Mouse (Mus musculus) layer of hippocampus, adult 2 months (tissue): ENCODE results near the gene Hist1h4h. TPM values are rescaled to one million over a fixed set of nuclear protein-coding genes. Genes with fewer than 3 reads are reported as not detected.
A peak's percentile ranks its signal among the peaks of the same experiment; 100 is the strongest.

ENCODE experiments used
- DNase-seq, 2 experiments: peaks; one replicate each; pipeline ENCODE4 v3.0.0; 2022; ENCODE audit warnings: low spot score in 2 of 2
- H3K27ac ChIP-seq: fragments of 200-600 bp; 2 replicates; pipeline ENCODE4 v1.8.1; 2022
- H3K4me3 ChIP-seq: fragments of 200-600 bp; 2 replicates; pipeline ENCODE4 v1.8.1; 2022; ENCODE audit warnings: mild to moderate bottlenecking
- CTCF ChIP-seq: fragments of 200-600 bp; conservative IDR thresholded peaks from 2 replicates; pipeline ENCODE4 v1.8.1; 2022; ENCODE audit warnings: antibody characterized with exemption, mild to moderate bottlenecking, moderate library complexity
- microRNA-seq, 2 experiments: library from miRNA; unstranded; fragments of <30 nt; microRNA quantifications; one replicate each; pipeline ENCODE4 v1.2.0; 2021
- total RNA-seq, 2 experiments: library from RNA; stranded (reverse); gene quantifications; 2 replicates each; pipeline ENCODE4 v1.2.3; 2021

The Hist1h4h gene
- total RNA-seq, 2 experiments from 2014 or later = 333 to 344 TPM

GRCm38 (mm10) chr13:23576351-23576881, 45.6 kb downstream of the Hist1h4h start:
- Histone ChIP-seq H3K27ac (peak overlapping the region; percentile 84), H3K4me3 (peak overlapping the region; percentile 61)
- no peak for DNase-seq
- TF ChIP-seq CTCF = no peak

DNA sequence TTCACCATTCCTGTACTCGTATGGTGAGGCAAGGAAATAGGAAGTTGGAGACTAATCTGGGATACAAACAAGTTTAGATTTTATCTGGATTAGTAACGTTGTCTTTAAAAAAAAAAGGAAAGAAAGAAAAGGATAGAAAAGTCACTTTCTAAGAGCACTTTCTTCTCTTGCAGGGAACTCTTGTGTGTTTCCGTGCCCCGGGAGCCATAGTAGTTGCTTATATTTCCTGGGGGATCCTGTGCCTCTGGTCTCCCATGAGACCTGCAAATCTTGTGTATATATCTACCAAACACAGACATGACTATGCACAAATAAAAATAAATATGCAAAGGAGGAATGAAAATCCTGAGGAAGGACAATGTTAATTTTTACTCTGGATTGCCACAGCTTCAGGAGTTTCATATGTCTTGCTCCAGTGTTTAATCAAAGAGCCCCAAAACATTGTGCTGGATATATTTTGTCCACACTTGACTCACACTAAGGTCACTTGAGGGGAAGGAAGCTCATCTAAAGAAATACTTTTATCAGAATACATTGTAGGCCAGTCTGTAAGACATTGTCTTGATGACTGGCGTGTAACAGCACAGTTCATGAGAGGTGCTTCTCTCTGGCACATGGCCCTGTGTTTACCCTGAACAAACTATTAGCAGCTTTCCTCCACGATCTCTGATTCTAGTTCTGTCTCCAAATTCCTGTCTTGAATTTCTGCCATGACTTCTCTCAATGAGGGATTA, 46.2 kb downstream of the Hist1h4h start:
- Histone ChIP-seq H3K4me3 (peak overlapping the region; percentile 61), H3K27ac (no peak overlapping the region)
- DNase-seq = no peak
- TF ChIP-seq CTCF = no peak

- DNase-seq = no peak
- Histone ChIP-seq H3K27ac (no peak overlapping the region), H3K4me3 (no peak overlapping the region)
- TF ChIP-seq CTCF = no peak
These were observed 47.0 kb downstream of the Hist1h4h start for GRCm38 (mm10) chr13:23577835-23578234.

Small RNA genes lying within 50 kb of the gene (microRNA-seq; reads per million reads assigned to microRNA genes)
- gene Gm44297 (0 reads per million in 2 experiments), gene Gm44359 (0 reads per million in 2 experiments), gene Gm44394 (0 reads per million in 2 experiments), gene n-TStga1 (0 to 0.18 reads per million in 2 experiments)

Other genes starting within 250 kb of the Hist1h4h start
- 10 to 100 TPM; 28.7 to 33.6 TPM for gene Zfp322a, start 161.8 kb upstream of the Hist1h4h start, total RNA-seq
- 1 to 10 TPM; 7.8 to 9.7 TPM for gene Abt1, start 107.2 kb upstream of the Hist1h4h start, total RNA-seq
- not detected for gene Btn1a1, start 65.1 kb upstream of the Hist1h4h start, total RNA-seq
- gene Btn2a2, start 42.2 kb upstream of the Hist1h4h start, total RNA-seq = under 1 TPM; 0.49 to 0.52 TPM
- 10 to 100 TPM in 1 of 2 experiments, 1 to 10 TPM in 1; 6.9 to 12.2 TPM for gene Hist1h2af, start 2.9 kb downstream of the Hist1h4h start, total RNA-seq
- 1 to 10 TPM; 3.6 to 5.5 TPM for gene Hist1h3g, start 4.4 kb downstream of the Hist1h4h start, total RNA-seq
- 1 to 10 TPM in 1 of 2 experiments, under 1 TPM in 1; 0.39 to 1.2 TPM for gene Hist1h2bh, start 12.3 kb downstream of the Hist1h4h start, total RNA-seq
- gene Hist1h3f, start 13.0 kb downstream of the Hist1h4h start, total RNA-seq = 10 to 100 TPM; 17.7 to 18.3 TPM
- gene Hist1h4f, start 20.6 kb downstream of the Hist1h4h start, total RNA-seq = 100 to 1,000 TPM; 150 to 167 TPM
- gene Hist1h1d, start 22.2 kb downstream of the Hist1h4h start, total RNA-seq = 1 to 10 TPM; 4.6 to 5.5 TPM
- 10 to 100 TPM; 45.3 to 54.6 TPM for gene Hist1h3e, start 31.3 kb downstream of the Hist1h4h start, total RNA-seq
- 1 to 10 TPM; 6.6 to 7.7 TPM for gene Hist1h2ae, start 40.2 kb downstream of the Hist1h4h start, total RNA-seq
- 10 to 100 TPM; 74.0 to 78.9 TPM for gene Hist1h2bg, start 40.3 kb downstream of the Hist1h4h start, total RNA-seq
- 10 to 100 TPM; 22.8 to 29.6 TPM for gene Hist1h2bf, start 43.1 kb downstream of the Hist1h4h start, total RNA-seq
- 10 to 100 TPM in 1 of 2 experiments, 1 to 10 TPM in 1; 5.0 to 13.0 TPM for gene Hist1h2ad, start 43.3 kb downstream of the Hist1h4h start, total RNA-seq
- 10 to 100 TPM; 12.1 to 13.0 TPM for gene Hist1h3d, start 44.7 kb downstream of the Hist1h4h start, total RNA-seq
- 100 to 1,000 TPM; 140 to 146 TPM for gene Hist1h4d, start 50.5 kb downstream of the Hist1h4h start, total RNA-seq
- 10 to 100 TPM in 1 of 2 experiments, 1 to 10 TPM in 1; 8.8 to 10.1 TPM for gene Hist1h2be, start 90.1 kb downstream of the Hist1h4h start, total RNA-seq
- gene Hist1h1e, start 91.5 kb downstream of the Hist1h4h start, total RNA-seq = 10 to 100 TPM; 50.6 to 58.1 TPM
- gene Hist1h2ac, start 152.9 kb downstream of the Hist1h4h start, total RNA-seq = 1 to 10 TPM; 2.9 to 4.0 TPM
- gene Hist1h2bc, start 153.1 kb downstream of the Hist1h4h start, total RNA-seq = 10 to 100 TPM; 45.1 to 50.2 TPM
- gene Hist1h1t, start 164.8 kb downstream of the Hist1h4h start, total RNA-seq = not detected
- 100 to 1,000 TPM; 108 to 115 TPM for gene Hist1h4c, start 167.4 kb downstream of the Hist1h4h start, total RNA-seq
- 1 to 10 TPM; 3.2 to 3.6 TPM for gene Hfe, start 179.8 kb downstream of the Hist1h4h start, total RNA-seq
- 10 to 100 TPM; 59.1 to 68.1 TPM for gene Hist1h1c, start 207.8 kb downstream of the Hist1h4h start, total RNA-seq
- 1 to 10 TPM; 3.6 to 5.9 TPM for gene Hist1h3c, start 214.6 kb downstream of the Hist1h4h start, total RNA-seq
- 10 to 100 TPM; 23.0 to 24.7 TPM for gene Hist1h2bb, start 215.7 kb downstream of the Hist1h4h start, total RNA-seq
- gene Hist1h2ab, start 220.1 kb downstream of the Hist1h4h start, total RNA-seq = 10 to 100 TPM; 24.4 to 27.3 TPM
- gene Hist1h3b, start 221.2 kb downstream of the Hist1h4h start, total RNA-seq = 10 to 100 TPM; 13.6 to 15.0 TPM
- 10 to 100 TPM; 70.9 to 73.8 TPM for gene Hist1h4b, start 226.0 kb downstream of the Hist1h4h start, total RNA-seq
- 10 to 100 TPM; 46.0 to 55.3 TPM for gene Hist1h4a, start 230.2 kb downstream of the Hist1h4h start, total RNA-seq
- gene Hist1h3a, start 231.3 kb downstream of the Hist1h4h start, total RNA-seq = 10 to 100 TPM; 35.0 to 41.6 TPM
- 10 to 100 TPM; 18.5 to 18.9 TPM for gene Hist1h1a, start 232.6 kb downstream of the Hist1h4h start, total RNA-seq
- not detected for gene Trim38, start 238.9 kb downstream of the Hist1h4h start, total RNA-seq